Mouse (Mus musculus): ENCODE measurements at regions not wholly inside any gene's neighbourhood (a gene's known extent, or its start where the extent isn't known, plus 50 kb on each side); places are given as distances from the start of the nearest gene placed in this dataset.

DNA sequence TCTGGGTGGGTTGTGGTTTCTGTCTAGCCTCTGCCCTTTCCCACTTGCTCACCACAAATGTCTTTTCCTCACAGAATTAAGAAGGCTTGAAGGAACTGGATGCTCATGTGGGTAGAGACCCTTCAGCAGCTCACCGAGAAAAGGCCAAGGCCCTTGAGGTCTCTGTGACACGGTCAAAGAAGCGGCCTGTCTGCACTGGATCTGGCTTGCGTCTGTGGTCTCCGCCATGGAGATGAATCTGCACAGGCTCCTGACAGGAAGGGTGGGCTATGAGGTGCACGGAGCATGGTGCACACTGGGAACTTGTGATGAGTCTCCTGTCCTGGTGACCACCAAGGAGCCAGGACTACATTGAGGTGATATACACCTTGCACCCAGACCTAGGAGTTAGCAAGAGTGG is 110.8 kb upstream of the Fam19a5 start:
- H3K4me3 ChIP-seq (replicated peaks; ENCODE audit: insufficient read depth, low read depth, low read length) = no peak overlapping the region
- WGBS = 97% methylated on average over 6 of the region's 6 CpGs
- DNase-seq = no peak
- no peak overlapping the region for H3K27ac ChIP-seq (ENCODE audit: insufficient read depth, low read length)
- TF ChIP-seq POLR2A (IDR thresholded peaks at IDR 0.05; ENCODE audit: borderline replicate concordance, insufficient read depth, low read length) (no peak), CTCF (IDR thresholded peaks at IDR 0.05; ENCODE audit: borderline replicate concordance, insufficient read depth, low read depth, low read length) (no peak)
- H3K27me3 ChIP-seq (ENCODE audit: control insufficient read depth, insufficient read depth, low read length) = no peaks in the 10 kb centered on the region
- no peaks in the 10 kb centered on the region for H3K4me1 ChIP-seq (ENCODE audit: control insufficient read depth, insufficient read depth, low read length)

DNA sequence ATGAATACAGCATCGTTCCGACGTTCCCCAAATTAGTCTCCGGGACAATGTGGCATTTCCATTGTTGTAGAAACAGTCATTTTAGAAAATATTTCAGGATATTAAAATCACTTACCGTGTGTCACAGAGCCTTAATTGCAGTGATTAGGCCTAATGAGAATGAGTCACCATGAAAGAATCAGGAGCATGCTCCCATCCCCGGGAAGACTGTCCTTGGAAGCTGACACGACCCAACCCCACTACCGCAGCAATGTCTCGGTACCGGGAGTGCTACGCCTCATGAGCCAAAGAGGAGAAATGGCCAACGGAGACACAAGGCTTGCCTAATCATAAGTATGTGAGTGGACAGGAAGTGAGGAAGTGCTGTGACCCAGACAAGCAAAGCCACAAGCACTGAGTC is 110.2 kb upstream of the Fam19a5 start:
- WGBS = 96% methylated on average over 12 of the region's 12 CpGs
- TF ChIP-seq POLR2A (IDR thresholded peaks at IDR 0.05; ENCODE audit: borderline replicate concordance, insufficient read depth, low read length) (no peak), CTCF (IDR thresholded peaks at IDR 0.05; ENCODE audit: borderline replicate concordance, insufficient read depth, low read depth, low read length) (no peak)
- Histone ChIP-seq H3K27me3 (ENCODE audit: control insufficient read depth, insufficient read depth, low read length) (no peaks in the 10 kb centered on the region), H3K4me3 (replicated peaks; ENCODE audit: insufficient read depth, low read depth, low read length) (no peak overlapping the region), H3K27ac (ENCODE audit: insufficient read depth, low read length) (no peak overlapping the region), H3K4me1 (ENCODE audit: control insufficient read depth, insufficient read depth, low read length) (no peaks in the 10 kb centered on the region)
- DNase-seq = no peak

DNA sequence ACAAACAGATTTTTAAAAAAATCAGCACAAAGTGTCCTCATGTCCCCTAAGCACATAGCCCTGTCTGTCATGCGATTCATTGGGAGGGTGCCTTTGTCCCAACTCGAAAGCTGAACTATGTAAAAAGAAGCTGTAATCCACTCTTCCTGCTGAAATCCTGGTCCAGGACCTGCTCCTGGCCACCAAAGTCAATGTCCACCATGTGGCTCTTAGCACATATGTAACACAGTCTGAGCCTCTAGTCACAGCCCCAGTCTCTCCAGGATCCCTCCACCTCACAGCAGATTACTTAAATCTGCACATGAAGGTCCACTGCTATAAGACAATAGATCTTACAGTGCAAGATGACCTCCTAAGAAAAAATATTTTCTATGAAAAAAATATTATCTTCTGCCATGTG is 108.5 kb upstream of the Fam19a5 start:
- DNase-seq = no peak
- TF ChIP-seq POLR2A (IDR thresholded peaks at IDR 0.05; ENCODE audit: borderline replicate concordance, insufficient read depth, low read length) (no peak), CTCF (IDR thresholded peaks at IDR 0.05; ENCODE audit: borderline replicate concordance, insufficient read depth, low read depth, low read length) (no peak)
- H3K27ac ChIP-seq (ENCODE audit: insufficient read depth, low read length) = no peak overlapping the region
- WGBS = 95% methylated on average over 2 of the region's 2 CpGs
- no peaks in the 10 kb centered on the region for H3K4me1 ChIP-seq (ENCODE audit: control insufficient read depth, insufficient read depth, low read length)
- H3K4me3 ChIP-seq (replicated peaks; ENCODE audit: insufficient read depth, low read depth, low read length) = no peak overlapping the region
- H3K27me3 ChIP-seq (ENCODE audit: control insufficient read depth, insufficient read depth, low read length) = no peaks in the 10 kb centered on the region

- DNase-seq = no peak
- Histone ChIP-seq H3K4me1 (ENCODE audit: control insufficient read depth, insufficient read depth, low read length) (no peaks in the 10 kb centered on the region), H3K27ac (ENCODE audit: insufficient read depth, low read length) (no peak overlapping the region), H3K4me3 (replicated peaks; ENCODE audit: insufficient read depth, low read depth, low read length) (no peak overlapping the region), H3K27me3 (ENCODE audit: control insufficient read depth, insufficient read depth, low read length) (no peaks in the 10 kb centered on the region)
- TF ChIP-seq POLR2A (IDR thresholded peaks at IDR 0.05; ENCODE audit: borderline replicate concordance, insufficient read depth, low read length) = no peak
- no peak for TF ChIP-seq CTCF (IDR thresholded peaks at IDR 0.05; ENCODE audit: borderline replicate concordance, insufficient read depth, low read depth, low read length)
- WGBS = 78% methylated on average over 5 of the region's 5 CpGs
These were observed 106.5 kb upstream of the Fam19a5 start for GRCm38 (mm10) chr15:87437611-87438010.

DNA sequence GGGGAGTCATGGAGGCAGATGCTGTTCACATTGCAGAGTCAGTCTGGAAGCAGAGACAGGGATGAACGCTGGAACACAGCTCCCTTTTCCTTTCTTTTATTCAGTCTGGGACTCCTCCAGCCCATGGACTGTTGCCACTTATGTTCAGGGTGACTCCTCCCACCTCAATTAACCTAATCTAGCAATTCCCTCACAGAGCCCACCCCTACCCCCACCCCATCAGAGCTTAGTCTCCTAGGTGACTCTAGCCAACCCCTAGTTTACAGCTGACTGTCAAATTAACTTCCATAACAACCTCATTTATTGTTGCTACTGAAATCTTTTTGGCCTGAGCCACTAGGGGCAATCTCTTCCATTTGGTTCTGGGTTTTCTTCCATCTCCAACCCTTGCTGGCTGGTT is 85.2 kb upstream of the Fam19a5 start:
- no peaks in the 10 kb centered on the region for H3K27me3 ChIP-seq (ENCODE audit: control insufficient read depth, insufficient read depth, low read length)
- DNase-seq = no peak
- H3K4me1 ChIP-seq (ENCODE audit: control insufficient read depth, insufficient read depth, low read length) = no peaks in the 10 kb centered on the region
- no peak overlapping the region for H3K27ac ChIP-seq (ENCODE audit: insufficient read depth, low read length)
- no peak overlapping the region for H3K4me3 ChIP-seq (replicated peaks; ENCODE audit: insufficient read depth, low read depth, low read length)
- 57% methylated on average over 1 of the region's 1 CpGs for WGBS
- TF ChIP-seq CTCF (IDR thresholded peaks at IDR 0.05; ENCODE audit: borderline replicate concordance, insufficient read depth, low read depth, low read length) (no peak), POLR2A (IDR thresholded peaks at IDR 0.05; ENCODE audit: borderline replicate concordance, insufficient read depth, low read length) (no peak)

GRCm38 (mm10) chr15:87476247-87476646 is 67.9 kb upstream of the Fam19a5 start:
- 57% methylated on average over 11 of the region's 11 CpGs for WGBS
- Histone ChIP-seq H3K27me3 (ENCODE audit: control insufficient read depth, insufficient read depth, low read length) (no peaks in the 10 kb centered on the region), H3K4me3 (replicated peaks; ENCODE audit: insufficient read depth, low read depth, low read length) (no peak overlapping the region), H3K4me1 (ENCODE audit: control insufficient read depth, insufficient read depth, low read length) (peaks cover 4% of the 10 kb centered on the region), H3K27ac (ENCODE audit: insufficient read depth, low read length) (no peak overlapping the region)
- TF ChIP-seq CTCF (IDR thresholded peaks at IDR 0.05; ENCODE audit: borderline replicate concordance, insufficient read depth, low read depth, low read length) = no peak
- TF ChIP-seq POLR2A (IDR thresholded peaks at IDR 0.05; ENCODE audit: borderline replicate concordance, insufficient read depth, low read length) = no peak
- no peak for DNase-seq

DNA sequence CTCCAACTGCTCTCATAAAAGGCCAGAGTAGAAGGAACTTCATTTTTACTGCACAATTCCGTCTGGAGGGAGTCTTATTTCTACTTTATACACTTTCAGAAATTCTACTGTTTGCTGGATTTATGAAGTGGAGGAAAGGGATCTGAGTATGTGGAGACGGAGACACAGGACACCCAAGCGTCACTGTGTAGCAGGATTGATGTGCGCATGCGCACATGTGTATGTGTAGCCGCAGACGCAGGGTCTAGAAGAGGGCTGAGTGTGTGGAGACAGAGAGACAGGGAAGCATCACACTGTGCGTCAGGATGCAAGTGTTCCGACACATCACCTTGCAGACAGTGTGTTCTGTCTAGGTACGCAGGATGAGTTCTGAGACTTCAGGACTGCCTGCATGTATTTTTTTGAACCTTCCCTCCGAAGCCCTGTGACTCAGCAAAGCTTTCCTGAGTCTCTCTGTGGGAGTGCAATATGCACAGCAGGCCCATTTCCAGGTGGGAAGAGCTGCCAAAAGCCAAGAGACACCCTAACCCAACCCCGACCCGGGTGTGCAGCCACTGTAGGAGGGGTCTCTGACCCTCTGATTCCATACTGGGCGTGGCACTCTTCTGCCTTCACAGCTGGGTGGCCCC is 67.1 kb upstream of the Fam19a5 start:
- Histone ChIP-seq H3K27me3 (ENCODE audit: control insufficient read depth, insufficient read depth, low read length) (no peaks in the 10 kb centered on the region), H3K4me3 (replicated peaks; ENCODE audit: insufficient read depth, low read depth, low read length) (no peak overlapping the region), H3K27ac (ENCODE audit: insufficient read depth, low read length) (no peak overlapping the region), H3K4me1 (ENCODE audit: control insufficient read depth, insufficient read depth, low read length) (peaks cover 4% of the 10 kb centered on the region)
- DNase-seq = peak in 1 of 2 experiments; percentile 11
- TF ChIP-seq CTCF (IDR thresholded peaks at IDR 0.05; ENCODE audit: borderline replicate concordance, insufficient read depth, low read depth, low read length) (no peak), POLR2A (IDR thresholded peaks at IDR 0.05; ENCODE audit: borderline replicate concordance, insufficient read depth, low read length) (no peak)
- WGBS = 71% methylated on average over 14 of the region's 14 CpGs

- H3K4me3 ChIP-seq (replicated peaks; ENCODE audit: insufficient read depth, low read depth, low read length) = no peak overlapping the region
- no peak for DNase-seq
These were observed 63.3 kb upstream of the Fam19a5 start for GRCm38 (mm10) chr15:87480758-87481157.

More at GRCm38 (mm10) chr15:87480758-87481157, 63.3 kb upstream of the Fam19a5 start:
- no peak for TF ChIP-seq POLR2A (IDR thresholded peaks at IDR 0.05; ENCODE audit: borderline replicate concordance, insufficient read depth, low read length)
- TF ChIP-seq CTCF (IDR thresholded peaks at IDR 0.05; ENCODE audit: borderline replicate concordance, insufficient read depth, low read depth, low read length) = no peak
- WGBS = 77% methylated on average over 3 of the region's 3 CpGs
- Histone ChIP-seq H3K27ac (ENCODE audit: insufficient read depth, low read length) (no peak overlapping the region), H3K27me3 (ENCODE audit: control insufficient read depth, insufficient read depth, low read length) (no peaks in the 10 kb centered on the region), H3K4me1 (ENCODE audit: control insufficient read depth, insufficient read depth, low read length) (peaks cover 4% of the 10 kb centered on the region)

Data from cerebellum, adult 2 months (tissue).